Mouse (Mus musculus) thymus, adult 2 months (tissue): Measurements from ENCODE around the gene Ankmy1.

Experiments
- CTCF ChIP-seq: fragments of 200-500 bp; IDR thresholded peaks from 2 replicates; pipeline ENCODE4 v1.5.1; 2012; ENCODE audit warnings: mild to moderate bottlenecking, control low read depth, low read length, moderate library complexity, borderline replicate concordance; ENCODE audit not compliant: control insufficient read depth, poor library complexity, insufficient read depth; ENCODE audit errors: extremely low read depth
- POLR2A ChIP-seq: fragments of 200-500 bp; IDR thresholded peaks from 2 replicates; pipeline ENCODE4 v1.6.1; 2012; ENCODE audit warnings: mild to moderate bottlenecking, low read length, control low read depth, moderate library complexity; ENCODE audit not compliant: control insufficient read depth, poor library complexity, insufficient read depth; ENCODE audit errors: extremely low read depth

GRCm38 (mm10) chr1:92877431-92877978 is 25.2 kb downstream of the Ankmy1 start:
- TF ChIP-seq CTCF, result no peak
- no peak for TF ChIP-seq POLR2A
